In the genomic region with DNA sequence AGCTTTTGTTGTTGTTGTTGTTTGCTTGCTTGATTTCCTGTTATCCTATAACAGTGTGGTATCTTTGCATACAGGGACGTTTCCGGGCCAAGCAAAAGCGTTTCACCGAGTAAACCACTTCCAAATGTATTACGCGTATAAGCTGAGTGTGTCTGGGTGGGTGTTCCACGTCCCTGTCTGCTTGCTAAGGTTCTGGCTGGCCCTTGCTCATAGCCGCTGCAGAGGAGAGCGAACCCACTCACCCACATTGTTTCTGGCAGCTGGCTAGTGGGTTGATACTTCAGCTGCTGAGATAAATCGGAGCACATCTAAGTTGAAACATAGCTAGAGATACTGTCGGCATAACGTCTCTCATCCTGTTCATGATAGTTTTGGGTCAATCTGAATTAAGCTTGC, we compare ENCODE assay signal across 15 mouse cellular contexts.
DNase-seq lines count a peak whose midpoint lies in the region; ATAC-seq and TF ChIP-seq lines count a peak whose summit lies in the region.
"Had no signal": no experiment of that assay in that cellular context is flagged by ENCODE, and none has a peak within 500 bp of the region (broad histone marks: within the 10 kb centered on the region; RNA-seq: fewer than 3 reads in every experiment).

No protein-coding gene starts in this region.

- no peaks in the 10 kb centered on the region for H3K27me3 ChIP-seq in forebrain, postnatal 0 days (ENCODE audit: insufficient read depth, low read length)
- H3K27me3 ChIP-seq: embryonic facial prominence, embryonic 12.5 days; kidney, embryonic 15.5 days; midbrain, embryonic 15.5 days had no signal

- no peak for TF ChIP-seq CTCF in forebrain, postnatal 0 days (IDR thresholded peaks at IDR 0.05; ENCODE audit: low read depth)

- DNase-seq in frontal cortex, adult 2 months (ENCODE audit: extremely low spot score in 1 of 2, low spot score in 1 of 2): peak; percentile 68
- no peak for DNase-seq in frontal cortex, postnatal 14 days (ENCODE audit: low spot score in 2 of 2)
- peak; percentile 18 for DNase-seq in left cerebral cortex, adult 11 months (ENCODE audit: low spot score)
- no peak for DNase-seq in left cerebral cortex, postnatal 10 days (ENCODE audit: extremely low spot score in 1 of 2, low spot score in 2 of 2)
- no peak for DNase-seq in forebrain, postnatal 0 days
- peak; percentile 53 to 71 for DNase-seq in right cerebral cortex, postnatal 36 days (ENCODE audit: low spot score in 2 of 2)
- no peak for DNase-seq in spleen, postnatal 36 days (ENCODE audit: low spot score in 2 of 2)
- DNase-seq: adrenal gland, postnatal 36 days; heart, adult 18-20 months; heart, postnatal 14 days; lung, embryonic 14.5 days; thymus, adult 2 months had no signal

- peak overlapping the region; percentile 73 for H3K27ac ChIP-seq in forebrain, postnatal 0 days (ENCODE audit: low read depth, low read length)
- H3K27ac ChIP-seq: embryonic facial prominence, embryonic 12.5 days; kidney, embryonic 15.5 days; midbrain, embryonic 15.5 days had no signal

- no peaks in the 10 kb centered on the region for H3K36me3 ChIP-seq in forebrain, postnatal 0 days (ENCODE audit: insufficient read depth)
- H3K36me3 ChIP-seq: embryonic facial prominence, embryonic 12.5 days; kidney, embryonic 15.5 days; midbrain, embryonic 15.5 days had no signal

- H3K4me1 ChIP-seq in forebrain, postnatal 0 days (ENCODE audit: insufficient read depth): no peaks in the 10 kb centered on the region
- H3K4me1 ChIP-seq: embryonic facial prominence, embryonic 12.5 days; kidney, embryonic 15.5 days; midbrain, embryonic 15.5 days had no signal

- H3K9ac ChIP-seq in forebrain, postnatal 0 days: no peak overlapping the region
- H3K9ac ChIP-seq: embryonic facial prominence, embryonic 12.5 days; kidney, embryonic 15.5 days; lung, embryonic 14.5 days; midbrain, embryonic 15.5 days had no signal

- H3K4me2 ChIP-seq in forebrain, postnatal 0 days (ENCODE audit: low read depth): no peak overlapping the region
- H3K4me2 ChIP-seq: embryonic facial prominence, embryonic 12.5 days; kidney, embryonic 15.5 days; lung, embryonic 14.5 days; midbrain, embryonic 15.5 days had no signal

- no peaks in the 10 kb centered on the region for H3K9me3 ChIP-seq in forebrain, postnatal 0 days (ENCODE audit: low read length)
- H3K9me3 ChIP-seq: embryonic facial prominence, embryonic 12.5 days; kidney, embryonic 15.5 days; midbrain, embryonic 15.5 days had no signal

- intact Hi-C loops in left cerebral cortex, postnatal 10 days (cut with DNase I): no loop called here

- no peak overlapping the region for H3K4me3 ChIP-seq in forebrain, postnatal 0 days (ENCODE audit: low read depth, low read length)
- H3K4me3 ChIP-seq: embryonic facial prominence, embryonic 12.5 days; kidney, embryonic 15.5 days; midbrain, embryonic 15.5 days had no signal

- 83% methylated on average over 12 of the region's 12 CpGs for WGBS in forebrain, postnatal 0 days

- 0 out of 2 replicates have a peak, but pooled peaks have one; percentile 8 for ATAC-seq in forebrain, postnatal 0 days
- ATAC-seq: midbrain, embryonic 15.5 days had no signal

Comparison
In these comparisons a context has a peak if more than half of its experiments do, and no peak if none do; other contexts are left out.
1. DNase-seq: peak in frontal cortex, adult 2 months (2 of 2), left cerebral cortex, adult 11 months (single experiment) and right cerebral cortex, postnatal 36 days (2 of 2); none in frontal cortex, postnatal 14 days (0 of 2), left cerebral cortex, postnatal 10 days (0 of 2), forebrain, postnatal 0 days (single experiment) and spleen, postnatal 36 days (0 of 2).